Mouse (Mus musculus) layer of hippocampus, adult 2 months (tissue): ENCODE data around the gene Gtf3c5. TPM values are rescaled to one million over a fixed set of nuclear protein-coding genes. Genes with fewer than 3 reads are reported as not detected.

Experiments used
- DNase-seq, 2 experiments: peaks; one replicate each; pipeline ENCODE4 v3.0.0; 2022; ENCODE audit warnings: low spot score in 2 of 2
- H3K27ac ChIP-seq: fragments of 200-600 bp; 2 replicates; pipeline ENCODE4 v1.8.1; 2022
- H3K4me3 ChIP-seq: fragments of 200-600 bp; 2 replicates; pipeline ENCODE4 v1.8.1; 2022; ENCODE audit warnings: mild to moderate bottlenecking
- CTCF ChIP-seq: fragments of 200-600 bp; conservative IDR thresholded peaks from 2 replicates; pipeline ENCODE4 v1.8.1; 2022; ENCODE audit warnings: antibody characterized with exemption, mild to moderate bottlenecking, moderate library complexity
- total RNA-seq, 2 experiments: library from RNA; stranded (reverse); gene quantifications; 2 replicates each; pipeline ENCODE4 v1.2.3; 2021

The Gtf3c5 gene
- total RNA-seq, 2 experiments from 2014 or later: 18.2 to 20.7 TPM

DNA sequence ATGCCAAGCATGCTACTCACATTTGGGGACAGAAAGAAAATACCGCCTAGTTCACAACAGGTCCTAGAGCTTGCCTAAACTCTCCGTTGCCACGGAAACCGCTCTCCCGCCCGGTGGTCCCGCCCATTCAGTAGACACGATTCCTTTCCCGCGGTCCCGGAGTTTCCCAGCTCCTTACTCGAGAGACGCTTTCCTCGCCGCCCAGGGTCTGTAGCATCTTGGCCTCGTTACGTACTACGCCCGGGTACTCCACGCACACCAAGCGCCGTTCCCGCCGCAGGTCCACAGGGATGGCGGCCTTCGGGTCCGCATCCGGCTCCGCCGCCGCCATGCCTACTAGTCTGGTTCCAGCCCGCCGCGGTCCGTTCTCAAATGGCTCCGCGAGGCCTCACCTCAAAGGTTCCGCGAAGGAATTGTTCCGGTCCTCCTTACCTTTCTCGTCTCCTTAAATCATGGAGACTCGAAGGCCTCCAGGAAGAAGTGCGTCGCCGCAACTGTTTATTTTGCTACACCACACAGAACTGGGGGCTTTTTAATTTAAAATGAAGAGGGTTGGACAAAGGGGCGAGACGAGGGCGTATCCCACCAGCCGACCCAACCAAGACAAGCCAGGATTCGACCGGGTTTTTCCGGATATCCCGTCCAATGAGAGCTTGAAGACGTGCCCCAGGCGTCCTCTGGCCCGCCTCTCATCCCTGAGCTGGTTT is 751 bp downstream of the Gtf3c5 start:
- peak; percentile 88 to 89 for DNase-seq
- Histone ChIP-seq H3K27ac (peak overlapping the region; percentile 92), H3K4me3 (peak overlapping the region; percentile 76)
- TF ChIP-seq CTCF: no peak

DNA sequence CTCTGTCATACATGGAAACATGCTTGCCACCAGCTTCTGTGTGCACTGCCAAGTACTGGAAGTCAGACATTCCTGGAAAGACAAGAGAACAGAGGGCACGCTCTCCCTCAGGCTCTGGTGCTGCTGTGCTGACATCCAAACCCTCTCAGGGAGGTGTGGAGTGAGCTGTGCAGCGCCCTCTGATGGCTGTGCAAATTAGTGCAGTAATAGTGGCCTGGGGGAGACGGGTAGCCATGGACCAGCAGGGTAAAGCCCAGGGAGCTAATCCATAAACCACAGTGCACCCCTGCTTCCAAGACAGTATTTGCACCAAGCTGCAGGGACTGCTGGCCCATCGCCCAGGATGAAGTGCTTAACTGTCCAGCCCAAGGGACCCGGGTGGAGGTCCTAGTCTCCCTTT is 5.5 kb downstream of the Gtf3c5 start:
- peak overlapping the region; percentile 73; the same call in 1 of the 2 replicates for H3K27ac ChIP-seq
- DNase-seq: no peak
- no peak overlapping the region for H3K4me3 ChIP-seq
- peak; percentile 70 for TF ChIP-seq CTCF

GRCm38 (mm10) chr2:28576815-28577214 is 6.7 kb downstream of the Gtf3c5 start:
- H3K4me3 ChIP-seq: no peak overlapping the region
- no peak for TF ChIP-seq CTCF
- H3K27ac ChIP-seq: peak overlapping the region; percentile 73
- peak; percentile 38 to 46 for DNase-seq

DNA sequence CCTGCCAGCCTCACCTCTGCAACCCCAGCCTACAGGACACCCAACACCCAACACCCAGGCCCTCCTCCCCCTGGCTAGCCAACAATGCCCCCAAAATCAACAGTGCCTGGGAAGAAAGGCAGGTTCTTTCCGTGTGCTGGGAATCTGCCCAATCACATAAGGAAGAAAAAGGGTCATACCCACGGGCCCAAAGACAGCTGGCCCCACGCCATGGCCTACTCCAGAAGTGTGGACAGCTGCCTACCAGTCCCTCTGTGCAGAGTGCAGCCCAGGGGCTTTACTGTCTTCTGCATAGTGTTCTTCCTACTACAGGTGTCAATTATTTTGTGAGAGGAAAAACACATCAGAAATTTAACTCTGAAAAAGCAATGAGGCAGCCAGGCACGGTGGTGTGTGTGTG is 8.2 kb downstream of the Gtf3c5 start:
- H3K4me3 ChIP-seq: no peak overlapping the region
- no peak for TF ChIP-seq CTCF
- no peak overlapping the region for H3K27ac ChIP-seq
- DNase-seq: no peak

GRCm38 (mm10) chr2:28569903-28570302 is 13.6 kb downstream of the Gtf3c5 start:
- Histone ChIP-seq H3K4me3 (no peak overlapping the region), H3K27ac (no peak overlapping the region)
- no peak for DNase-seq
- TF ChIP-seq CTCF: no peak

- Histone ChIP-seq H3K27ac (peak overlapping the region; percentile 69), H3K4me3 (no peak overlapping the region)
- no peak for DNase-seq
- no peak for TF ChIP-seq CTCF
Observed at GRCm38 (mm10) chr2:28566545-28566944, 17.0 kb downstream of the Gtf3c5 start.

DNA sequence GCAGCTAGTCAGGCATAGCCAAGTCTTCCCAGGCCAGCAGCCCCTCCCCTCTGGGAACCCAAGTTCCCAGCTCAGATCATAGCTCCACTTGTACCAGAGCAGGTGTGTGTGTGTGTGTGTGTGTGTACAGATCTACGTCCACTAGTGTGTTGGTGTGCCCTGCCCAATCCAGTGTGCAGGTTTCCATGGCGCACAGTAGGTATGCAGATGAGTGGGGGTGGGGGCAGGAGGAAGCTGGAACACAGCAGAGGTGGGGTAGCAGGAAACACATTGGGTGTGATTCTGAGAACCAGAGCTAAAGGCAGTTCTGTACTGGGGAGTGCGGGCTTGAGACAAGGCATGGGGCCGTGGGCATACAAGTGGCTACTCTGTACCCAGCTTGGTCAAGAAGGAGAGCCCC is 19.2 kb downstream of the Gtf3c5 start:
- Histone ChIP-seq H3K4me3 (no peak overlapping the region), H3K27ac (no peak overlapping the region)
- no peak for TF ChIP-seq CTCF
- no peak for DNase-seq

GRCm38 (mm10) chr2:28563830-28564229 is 19.7 kb downstream of the Gtf3c5 start:
- no peak for TF ChIP-seq CTCF
- DNase-seq: no peak
- Histone ChIP-seq H3K27ac (no peak overlapping the region), H3K4me3 (no peak overlapping the region)

DNA sequence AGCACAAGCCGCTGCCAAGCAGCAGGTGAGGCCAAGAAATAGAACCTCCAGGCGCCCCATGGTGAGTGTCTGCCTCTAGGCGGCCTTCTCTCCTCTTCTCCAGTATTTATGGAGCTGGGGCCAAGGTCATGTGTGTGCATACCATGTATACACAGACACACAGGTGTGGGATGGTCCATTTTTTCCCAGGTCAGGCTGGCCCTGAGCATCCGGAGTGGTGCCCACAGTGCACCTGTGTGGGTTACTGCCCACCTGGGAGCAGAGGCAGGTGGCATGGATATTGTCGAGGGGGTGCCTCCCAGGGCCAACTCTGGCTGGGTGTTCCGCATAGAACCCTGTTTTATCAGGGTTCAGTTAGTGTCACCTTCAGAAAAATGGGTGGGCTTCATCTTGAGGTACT is 20.2 kb downstream of the Gtf3c5 start, which contains the start of gene Cel:
Gene Cel (minus strand): TSS at position 101 of the 400 bp plus-strand sequence.
- H3K27ac ChIP-seq: no peak within 1 kb of the TSS
- no peak within 1 kb of the TSS for H3K4me3 ChIP-seq
- no peak for TF ChIP-seq CTCF
- DNase-seq: no peak

- Histone ChIP-seq H3K27ac (no peak overlapping the region), H3K4me3 (no peak overlapping the region)
- no peak for DNase-seq
- no peak for TF ChIP-seq CTCF
Observed at GRCm38 (mm10) chr2:28557452-28557851, 26.1 kb downstream of the Gtf3c5 start.

DNA sequence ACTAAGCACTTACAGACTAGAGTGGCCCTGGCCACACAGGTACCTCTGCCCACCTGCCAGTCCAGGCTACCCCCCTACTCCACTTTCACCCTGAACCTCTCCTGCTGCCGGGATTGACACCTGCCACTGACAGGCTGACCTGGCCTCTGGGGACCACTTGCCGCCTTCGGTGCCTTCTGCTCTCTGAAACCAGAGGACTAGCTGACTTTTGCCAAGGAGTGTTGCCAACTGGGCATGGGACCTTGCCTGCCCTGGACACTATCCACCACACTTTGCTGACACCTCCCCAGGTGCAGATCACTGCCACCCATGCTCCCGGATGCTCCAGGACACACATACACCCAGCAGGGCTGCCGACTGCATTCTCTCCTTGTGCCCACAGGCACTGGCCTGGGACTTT is 31.2 kb downstream of the Gtf3c5 start:
- TF ChIP-seq CTCF: no peak
- Histone ChIP-seq H3K27ac (no peak overlapping the region), H3K4me3 (no peak overlapping the region)
- DNase-seq: no peak

- no peak overlapping the region for H3K27ac ChIP-seq
- TF ChIP-seq CTCF: no peak
- H3K4me3 ChIP-seq: no peak overlapping the region
- DNase-seq: no peak
Observed at GRCm38 (mm10) chr2:28549157-28549556, 34.4 kb downstream of the Gtf3c5 start.

DNA sequence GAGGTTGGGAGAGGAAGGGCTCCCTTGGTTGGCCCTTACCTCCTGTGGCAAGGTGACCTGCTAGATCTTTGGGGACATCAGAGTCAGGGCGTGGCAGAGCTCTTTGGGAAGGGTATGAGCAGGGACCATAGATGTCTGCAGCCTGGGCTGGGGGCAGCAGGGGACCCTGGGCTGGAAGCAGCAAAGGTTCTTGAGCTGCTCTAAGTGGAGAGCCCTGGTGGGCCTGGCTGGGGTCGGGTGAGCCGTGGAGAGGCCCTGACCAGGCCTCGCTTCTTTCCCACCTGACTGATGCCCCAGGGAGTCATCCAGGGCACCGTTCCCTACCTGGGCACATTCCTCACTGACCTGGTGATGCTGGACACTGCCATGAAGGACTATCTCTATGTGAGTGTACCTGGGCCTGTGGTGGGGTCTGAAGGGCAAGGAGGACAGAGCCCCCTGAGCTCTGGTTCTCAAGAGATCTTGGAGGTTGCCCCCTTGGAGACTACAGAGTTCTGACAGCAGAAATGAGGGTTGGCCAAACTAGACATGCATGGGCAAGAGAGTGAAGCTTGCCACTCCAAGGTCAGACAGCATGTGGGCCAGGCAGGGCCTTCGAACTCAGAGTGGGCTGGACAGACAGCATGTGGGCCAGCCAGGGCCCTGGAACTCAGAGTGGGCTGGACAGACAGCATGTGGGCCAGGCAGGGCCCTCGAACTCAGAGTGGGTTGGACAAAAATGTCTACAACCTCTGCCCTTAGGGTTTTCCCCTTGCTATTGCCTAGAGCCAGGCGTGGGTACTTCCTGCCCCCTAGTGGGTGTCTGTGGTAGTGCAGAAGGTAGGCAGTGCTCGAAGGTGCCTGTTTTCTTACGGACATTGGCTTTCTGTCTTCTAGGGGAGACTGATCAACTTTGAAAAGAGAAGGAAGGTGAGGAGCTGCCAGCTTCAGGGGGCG is 36.0 kb downstream of the Gtf3c5 start:
- H3K27ac ChIP-seq: peak overlapping the region; percentile 68; the same call in 1 of the 2 replicates
- H3K4me3 ChIP-seq: no peak overlapping the region
- DNase-seq: peak; percentile 74 to 92
- TF ChIP-seq CTCF: peak; percentile 94
